Mouse (Mus musculus) hindbrain, embryonic 13.5 days (tissue): ENCODE data around the gene Ifna4. TPM values are rescaled to one million over a fixed set of nuclear protein-coding genes. Genes with fewer than 3 reads are reported as not detected.
"Not testable (repeated sequence)": the region's sequence is repeated elsewhere in the genome, so short reads cannot be mapped to it uniquely, and the experiment has no call there.

Experiments
- ATAC-seq: fragments of 200-750 bp; cut with Nextera tagmentation; 2 replicates; pipeline ENCODE4 v1.8.0; 2017; ENCODE audit warnings: moderate TSS enrichment; ENCODE audit not compliant: low FRiP score
- H3K27ac ChIP-seq: fragments of 300-500 bp; sonication (generic); 2 replicates; pipeline ENCODE4 v1.5.1; 2015; ENCODE audit warnings: inconsistent platforms, mild to moderate bottlenecking, moderate library complexity
- H3K27me3 ChIP-seq: fragments of 300-500 bp; sonication (generic); 2 replicates; pipeline ENCODE4 v1.6.1; 2015; ENCODE audit warnings: mild to moderate bottlenecking, inconsistent platforms
- H3K36me3 ChIP-seq: fragments of 300-500 bp; sonication (generic); 2 replicates; pipeline ENCODE4 v1.6.1; 2015; ENCODE audit warnings: mild to moderate bottlenecking, inconsistent platforms
- H3K4me1 ChIP-seq: fragments of 300-500 bp; sonication (generic); replicated peaks from 2 replicates; pipeline ENCODE4 v1.6.1; 2015; ENCODE audit warnings: inconsistent platforms
- H3K4me2 ChIP-seq: fragments of 300-500 bp; sonication (generic); 2 replicates; pipeline ENCODE4 v1.6.1; 2015; ENCODE audit warnings: inconsistent platforms, mild to moderate bottlenecking, moderate library complexity
- H3K4me3 ChIP-seq: fragments of 300-500 bp; sonication (generic); 2 replicates; pipeline ENCODE4 v1.5.1; 2015; ENCODE audit warnings: mild to moderate bottlenecking, inconsistent platforms
- H3K9ac ChIP-seq: fragments of 300-500 bp; sonication (generic); 2 replicates; pipeline ENCODE4 v1.6.1; 2015; ENCODE audit warnings: mild to moderate bottlenecking, inconsistent platforms
- H3K9me3 ChIP-seq: fragments of 300-500 bp; sonication (generic); 2 replicates; pipeline ENCODE4 v1.6.1; 2016; ENCODE audit warnings: inconsistent platforms
- WGBS: fragments of 180-500 bp; shearing (Covaris S2); methylation state at CpG from one replicate; pipeline ENCODE4 v1.1.7; 2015; 5-methylcytosine and 5-hydroxymethylcytosine counted together
- polyA plus RNA-seq: library from polyadenylated mRNA; unstranded; fragments of >200 nt; fragmentation: Nextera tagmentation; extraction: Ambion mirVana; gene quantifications from 2 replicates; pipeline ENCODE4 v1.2.1, GENCODE M21; 2015

Gene Ifna4
- polyA plus RNA-seq = not detected in 2 replicates

DNA sequence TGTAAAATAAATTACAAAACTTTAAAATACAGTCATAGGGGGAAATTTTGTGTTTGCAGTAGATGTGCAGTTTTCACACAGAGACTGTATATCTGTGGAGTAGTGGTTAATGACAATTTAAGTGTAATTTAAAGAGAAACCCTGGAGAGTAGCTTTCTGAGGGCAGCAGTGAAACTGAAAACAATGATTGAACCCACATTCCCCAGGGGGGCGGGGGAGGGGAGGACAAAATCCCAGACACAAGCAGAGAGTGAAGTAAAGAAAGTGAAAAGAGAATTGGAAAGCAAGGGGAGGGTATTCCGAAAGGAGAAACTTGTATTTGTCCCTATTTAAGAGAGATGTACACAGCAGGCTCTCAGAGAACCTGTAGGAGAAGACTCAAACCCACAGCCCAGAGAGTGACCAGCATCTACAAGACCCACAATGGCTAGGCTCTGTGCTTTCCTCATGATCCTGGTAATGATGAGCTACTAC, at the start of gene Ifna4:
Ifna4 (plus strand) TSS at position 424 of the 474 bp plus-strand sequence.
- WGBS = 36% methylated on average over 2 of the region's 2 CpGs
- ATAC-seq = no peak

DNA sequence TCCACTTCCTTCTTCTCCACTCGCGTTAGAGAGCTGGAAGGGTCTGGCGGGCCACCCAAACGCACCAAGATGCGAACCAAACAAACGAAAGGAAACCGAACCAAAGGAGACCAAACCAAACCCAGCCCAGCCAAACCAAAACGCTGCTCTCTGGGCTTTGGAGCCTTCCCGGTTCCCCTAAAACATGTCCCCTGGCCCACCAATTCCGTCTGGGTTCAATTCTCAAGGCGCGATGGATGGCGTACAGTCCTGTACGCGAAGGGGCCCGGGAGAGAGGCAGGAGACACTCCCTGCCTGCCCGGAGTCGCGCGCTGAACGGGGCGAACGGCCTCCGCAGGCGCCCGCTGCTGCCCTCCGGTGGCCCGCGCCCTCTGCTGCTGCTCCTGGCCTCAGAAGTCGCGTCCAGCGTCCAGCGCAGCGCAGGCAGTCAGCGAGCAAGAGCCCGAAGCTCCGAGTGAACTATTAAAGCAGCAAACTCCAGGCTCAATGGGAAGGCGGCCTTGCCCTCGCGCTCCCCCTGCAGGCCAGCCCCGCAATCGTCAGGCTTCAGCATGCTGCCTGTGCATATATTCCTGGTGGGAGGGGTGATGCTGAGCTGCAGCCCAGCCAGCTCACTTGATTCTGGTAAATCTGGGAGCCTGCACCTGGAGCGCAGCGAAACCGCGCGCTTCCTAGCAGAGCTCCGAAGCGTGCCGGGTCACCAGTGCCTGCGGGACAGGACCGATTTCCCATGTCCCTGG, 47.6 kb upstream of the Ifna4 start, which contains the start of gene Gm13275:
Gm13275 (plus strand) TSS at position 552 of the 740 bp plus-strand sequence.
- under 1% methylated on average over 13 of the region's 52 CpGs for WGBS

More for the DNA sequence above, at the start of gene Ifna4:
- no peak within 1 kb of the TSS for H3K27ac ChIP-seq
- H3K4me1 ChIP-seq = no peaks in the 10 kb centered on the region
- H3K4me3 ChIP-seq = no peak within 1 kb of the TSS
- no peaks in the 10 kb centered on the region for H3K27me3 ChIP-seq
- no peaks in the 10 kb centered on the region for H3K9me3 ChIP-seq
- H3K36me3 ChIP-seq = no peaks in the 10 kb centered on the region
- H3K4me2 ChIP-seq = no peak within 1 kb of the TSS
- H3K9ac ChIP-seq = no peak within 1 kb of the TSS

DNA sequence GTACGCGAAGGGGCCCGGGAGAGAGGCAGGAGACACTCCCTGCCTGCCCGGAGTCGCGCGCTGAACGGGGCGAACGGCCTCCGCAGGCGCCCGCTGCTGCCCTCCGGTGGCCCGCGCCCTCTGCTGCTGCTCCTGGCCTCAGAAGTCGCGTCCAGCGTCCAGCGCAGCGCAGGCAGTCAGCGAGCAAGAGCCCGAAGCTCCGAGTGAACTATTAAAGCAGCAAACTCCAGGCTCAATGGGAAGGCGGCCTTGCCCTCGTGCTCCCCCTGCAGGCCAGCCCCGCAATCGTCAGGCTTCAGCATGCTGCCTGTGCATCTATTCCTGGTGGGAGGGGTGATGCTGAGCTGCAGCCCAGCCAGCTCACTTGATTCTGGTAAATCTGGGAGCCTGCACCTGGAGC, 44.6 kb upstream of the Ifna4 start, which contains the start of gene Gm13279:
Gm13279 (plus strand) TSS at position 301 of the 400 bp plus-strand sequence.
- no CpG with 5 or more reads among the region's 28 CpGs for WGBS
- H3K9ac ChIP-seq, ATAC-seq, H3K4me2 ChIP-seq, H3K4me1 ChIP-seq, H3K27ac ChIP-seq, H3K9me3 ChIP-seq, H3K36me3 ChIP-seq, H3K27me3 ChIP-seq, H3K4me3 ChIP-seq: not testable (repeated sequence)

More for the DNA sequence above, 47.6 kb upstream of the Ifna4 start, which contains the start of gene Gm13275:
- not testable (repeated sequence) for H3K4me1 ChIP-seq, H3K27me3 ChIP-seq, ATAC-seq, H3K9ac ChIP-seq, H3K27ac ChIP-seq, H3K9me3 ChIP-seq, H3K4me2 ChIP-seq, H3K36me3 ChIP-seq, H3K4me3 ChIP-seq

DNA sequence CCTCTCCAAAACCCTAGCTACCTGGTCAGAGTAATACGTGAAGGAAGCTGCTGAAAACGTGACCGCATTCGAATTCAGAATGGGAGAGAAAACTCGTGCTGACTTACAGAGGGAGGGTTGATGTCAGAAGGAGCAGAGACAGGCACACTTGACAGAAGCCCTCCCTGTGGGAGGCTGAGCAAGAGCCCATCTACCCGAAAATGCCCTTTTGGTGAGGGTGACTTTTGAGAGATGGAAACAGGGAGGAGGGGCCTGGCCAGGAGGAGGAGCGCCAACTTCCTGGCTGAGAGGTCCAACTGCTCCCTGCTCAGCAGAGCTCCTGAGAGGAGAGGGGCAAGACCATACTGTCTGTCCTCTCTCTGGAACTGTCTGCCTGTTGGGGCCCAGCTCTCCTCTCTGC, 42.3 kb upstream of the Ifna4 start, which contains the start of gene Gm13285:
Gm13285 (plus strand) TSS at position 301 of the 400 bp plus-strand sequence.
- not testable (repeated sequence) for H3K4me2 ChIP-seq, H3K27me3 ChIP-seq, H3K9ac ChIP-seq, ATAC-seq, H3K9me3 ChIP-seq, H3K27ac ChIP-seq, H3K4me1 ChIP-seq, H3K36me3 ChIP-seq, H3K4me3 ChIP-seq
- WGBS = 24% methylated on average over 5 of the region's 7 CpGs

DNA sequence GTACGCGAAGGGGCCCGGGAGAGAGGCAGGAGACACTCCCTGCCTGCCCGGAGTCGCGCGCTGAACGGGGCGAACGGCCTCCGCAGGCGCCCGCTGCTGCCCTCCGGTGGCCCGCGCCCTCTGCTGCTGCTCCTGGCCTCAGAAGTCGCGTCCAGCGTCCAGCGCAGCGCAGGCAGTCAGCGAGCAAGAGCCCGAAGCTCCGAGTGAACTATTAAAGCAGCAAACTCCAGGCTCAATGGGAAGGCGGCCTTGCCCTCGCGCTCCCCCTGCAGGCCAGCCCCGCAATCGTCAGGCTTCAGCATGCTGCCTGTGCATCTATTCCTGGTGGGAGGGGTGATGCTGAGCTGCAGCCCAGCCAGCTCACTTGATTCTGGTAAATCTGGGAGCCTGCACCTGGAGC, 38.7 kb upstream of the Ifna4 start, which contains the start of gene Gm13287:
Gm13287 (plus strand) TSS at position 301 of the 400 bp plus-strand sequence.
- H3K9me3 ChIP-seq, H3K4me2 ChIP-seq, H3K4me3 ChIP-seq, H3K27ac ChIP-seq, ATAC-seq, H3K36me3 ChIP-seq, H3K9ac ChIP-seq, H3K4me1 ChIP-seq, H3K27me3 ChIP-seq: not testable (repeated sequence)
- WGBS = no CpG with 5 or more reads among the region's 29 CpGs

DNA sequence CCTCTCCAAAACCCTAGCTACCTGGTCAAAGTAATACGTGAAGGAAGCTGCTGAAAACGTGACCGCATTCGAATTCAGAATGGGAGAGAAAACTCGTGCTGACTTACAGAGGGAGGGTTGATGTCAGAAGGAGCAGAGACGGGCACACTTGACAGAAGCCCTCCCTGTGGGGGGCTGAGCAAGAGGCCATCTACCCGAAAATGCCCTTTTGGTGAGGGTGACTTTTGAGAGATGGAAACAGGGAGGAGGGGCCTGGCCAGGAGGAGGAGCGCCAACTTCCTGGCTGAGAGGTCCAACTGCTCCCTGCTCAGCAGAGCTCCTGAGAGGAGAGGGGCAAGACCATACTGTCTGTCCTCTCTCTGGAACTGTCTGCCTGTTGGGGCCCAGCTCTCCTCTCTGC, 36.4 kb upstream of the Ifna4 start, which contains the start of gene Gm13288:
Gm13288 (plus strand) TSS at position 301 of the 400 bp plus-strand sequence.
- Histone ChIP-seq H3K4me2 (peak within 1 kb of the TSS; percentile 48), H3K4me3 (peak within 1 kb of the TSS; percentile 22; the same call in 1 of the 2 replicates)
- not testable (repeated sequence) for H3K9me3 ChIP-seq, H3K9ac ChIP-seq, H3K4me1 ChIP-seq, H3K27me3 ChIP-seq, H3K36me3 ChIP-seq, ATAC-seq, H3K27ac ChIP-seq
- WGBS = no CpG with 5 or more reads among the region's 8 CpGs

DNA sequence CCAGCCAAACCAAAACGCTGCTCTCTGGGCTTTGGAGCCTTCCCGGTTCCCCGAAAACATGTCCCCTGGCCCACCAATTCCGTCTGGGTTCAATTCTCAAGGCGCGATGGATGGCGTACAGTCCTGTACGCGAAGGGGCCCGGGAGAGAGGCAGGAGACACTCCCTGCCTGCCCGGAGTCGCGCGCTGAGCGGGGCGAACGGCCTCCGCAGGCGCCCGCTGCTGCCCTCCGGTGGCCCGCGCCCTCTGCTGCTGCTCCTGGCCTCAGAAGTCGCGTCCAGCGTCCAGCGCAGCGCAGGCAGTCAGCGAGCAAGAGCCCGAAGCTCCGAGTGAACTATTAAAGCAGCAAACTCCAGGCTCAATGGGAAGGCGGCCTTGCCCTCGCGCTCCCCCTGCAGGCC, 35.9 kb upstream of the Ifna4 start:
- H3K27ac ChIP-seq, H3K9me3 ChIP-seq, H3K27me3 ChIP-seq, H3K36me3 ChIP-seq, ATAC-seq, H3K9ac ChIP-seq, H3K4me1 ChIP-seq: not testable (repeated sequence)
- 2% methylated on average over 12 of the region's 34 CpGs for WGBS
- Histone ChIP-seq H3K4me3 (peak overlapping the region; percentile 22; the same call in 1 of the 2 replicates), H3K4me2 (peak overlapping the region; percentile 48)

DNA sequence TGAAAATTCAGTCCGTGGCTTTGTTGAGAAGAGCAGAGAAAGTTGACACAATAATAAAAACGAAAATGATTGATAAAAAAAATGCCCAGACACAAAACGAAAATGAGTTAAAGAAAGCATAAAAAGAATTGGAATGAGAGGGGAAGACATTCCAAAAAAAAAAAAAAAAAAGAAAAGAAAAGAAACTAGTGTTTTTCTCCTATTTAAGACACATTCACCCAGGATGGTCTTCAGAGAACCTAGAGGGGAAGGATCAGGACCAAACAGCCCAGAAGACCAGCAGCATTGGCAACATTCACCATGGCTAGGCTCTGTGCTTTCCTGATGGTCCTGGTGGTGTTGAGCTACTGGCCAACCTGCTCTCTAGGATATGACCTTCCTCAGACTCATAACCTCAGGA, 25.7 kb upstream of the Ifna4 start, which contains the start of gene Ifna7:
Ifna7 (plus strand) TSS at position 301 of the 400 bp plus-strand sequence.
- no peak for ATAC-seq
- WGBS = 74% methylated on average over 3 of the region's 3 CpGs

DNA sequence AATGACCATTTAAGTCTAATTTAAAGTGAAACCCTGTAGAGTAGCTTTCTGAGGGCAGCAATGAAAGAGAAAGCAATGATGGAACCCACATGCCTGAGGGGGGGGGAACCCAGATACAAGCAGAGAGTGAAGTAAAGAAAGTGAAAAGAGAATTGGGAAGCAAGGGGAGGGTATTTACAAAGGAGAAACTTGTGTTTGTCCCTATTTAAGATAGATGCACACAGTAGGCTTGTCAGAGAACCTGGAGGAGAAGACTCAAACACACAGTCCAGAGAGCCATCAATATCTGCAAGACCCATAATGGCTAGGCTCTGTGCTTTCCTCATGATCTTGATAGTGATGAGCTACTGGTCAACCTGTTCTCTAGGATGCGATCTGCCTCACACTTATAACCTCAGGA, 22.0 kb upstream of the Ifna4 start, which contains the start of gene Ifna11:
Ifna11 (plus strand) TSS at position 301 of the 400 bp plus-strand sequence.
- Histone ChIP-seq H3K9me3 (no peaks in the 10 kb centered on the region), H3K27ac (no peak within 1 kb of the TSS), H3K4me3 (no peak within 1 kb of the TSS), H3K4me2 (no peak within 1 kb of the TSS), H3K36me3 (no peaks in the 10 kb centered on the region), H3K27me3 (no peaks in the 10 kb centered on the region), H3K4me1 (no peaks in the 10 kb centered on the region), H3K9ac (no peak within 1 kb of the TSS)
- 97% methylated on average over 1 of the region's 1 CpGs for WGBS
- no peak for ATAC-seq

More for the DNA sequence above, 25.7 kb upstream of the Ifna4 start, which contains the start of gene Ifna7:
- Histone ChIP-seq H3K27me3 (no peaks in the 10 kb centered on the region), H3K4me3 (no peak within 1 kb of the TSS), H3K9me3 (no peaks in the 10 kb centered on the region), H3K27ac (no peak within 1 kb of the TSS), H3K4me2 (no peak within 1 kb of the TSS), H3K4me1 (no peaks in the 10 kb centered on the region), H3K36me3 (no peaks in the 10 kb centered on the region), H3K9ac (no peak within 1 kb of the TSS)

DNA sequence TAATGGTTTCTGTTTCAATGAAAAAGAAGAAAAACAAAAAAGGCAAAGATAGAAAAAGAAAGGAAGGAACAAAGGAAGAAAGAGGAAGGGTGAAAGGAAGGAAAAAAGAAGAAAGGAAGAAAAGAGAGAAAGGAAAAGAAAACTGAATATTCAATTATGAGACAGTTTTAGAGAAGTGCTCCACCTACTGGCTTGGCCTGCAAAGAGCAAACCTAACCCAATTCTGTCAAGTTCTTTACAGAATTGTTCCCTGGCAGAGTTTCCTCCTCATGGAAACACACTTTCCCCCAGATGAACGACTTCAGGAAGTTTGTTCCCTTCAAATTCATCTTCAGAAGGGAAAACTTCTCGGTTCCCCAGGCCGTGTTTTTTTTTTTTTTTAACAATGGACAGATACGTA, 18.7 kb upstream of the Ifna4 start:
- WGBS = 26% methylated on average over 4 of the region's 4 CpGs
- Histone ChIP-seq H3K27ac (no peak overlapping the region), H3K9me3 (no peaks in the 10 kb centered on the region), H3K9ac (no peak overlapping the region), H3K27me3 (no peaks in the 10 kb centered on the region), H3K36me3 (no peaks in the 10 kb centered on the region), H3K4me3 (no peak overlapping the region), H3K4me2 (no peak overlapping the region), H3K4me1 (no peaks in the 10 kb centered on the region)
- no peak for ATAC-seq

DNA sequence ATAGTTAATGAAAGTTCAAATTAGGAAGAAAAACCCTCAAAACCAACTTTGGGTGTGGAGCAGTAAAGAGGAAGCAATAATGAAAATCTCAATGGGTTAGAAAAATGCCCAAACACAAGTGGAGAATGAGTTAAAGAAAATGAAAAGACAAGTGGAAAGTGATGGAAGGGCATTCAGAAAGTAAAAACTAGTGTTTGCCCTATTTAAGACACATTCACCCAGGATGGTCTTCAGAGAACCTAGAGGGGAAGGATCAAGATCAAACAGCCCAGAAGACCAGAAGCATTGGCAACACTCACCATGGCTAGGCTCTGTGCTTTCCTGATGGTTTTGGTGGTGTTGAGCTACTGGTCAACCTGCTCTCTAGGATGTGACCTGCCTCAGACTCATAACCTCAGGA, 14.5 kb upstream of the Ifna4 start, which contains the start of gene Ifna6:
Ifna6 (plus strand) TSS at position 301 of the 400 bp plus-strand sequence.
- H3K36me3 ChIP-seq, H3K4me2 ChIP-seq, H3K27ac ChIP-seq, H3K4me3 ChIP-seq, H3K27me3 ChIP-seq, H3K9me3 ChIP-seq, H3K9ac ChIP-seq, H3K4me1 ChIP-seq, ATAC-seq: not testable (repeated sequence)

DNA sequence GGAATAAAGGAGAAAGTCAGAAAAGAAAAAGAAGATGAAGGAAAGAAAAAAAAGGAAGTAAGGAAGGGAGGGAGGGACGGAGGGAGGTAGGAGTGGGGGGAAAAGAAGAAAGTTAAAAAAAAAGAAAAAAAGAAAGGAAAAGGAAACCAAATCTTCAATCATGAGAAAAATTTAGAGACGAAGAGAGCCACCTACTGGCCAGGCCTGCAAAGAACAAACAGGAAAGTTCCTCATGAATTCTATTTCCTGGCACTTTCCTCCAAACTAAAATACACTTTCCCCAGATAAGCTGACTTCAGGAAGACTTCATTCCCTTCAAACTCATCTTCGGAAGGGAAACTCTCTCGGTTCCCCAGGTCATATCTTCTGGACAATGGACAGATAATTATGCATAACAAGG, 11.1 kb upstream of the Ifna4 start:
- Histone ChIP-seq H3K27ac (no peak overlapping the region), H3K4me3 (no peak overlapping the region), H3K27me3 (no peaks in the 10 kb centered on the region), H3K9me3 (no peaks in the 10 kb centered on the region), H3K4me1 (no peaks in the 10 kb centered on the region), H3K9ac (no peak overlapping the region), H3K4me2 (no peak overlapping the region), H3K36me3 (no peaks in the 10 kb centered on the region)
- ATAC-seq = no peak
- WGBS = 23% methylated on average over 4 of the region's 4 CpGs
